Mouse (Mus musculus) granulocyte monocyte progenitor cell, adult 5-6 weeks (primary cell): ENCODE measurements around the gene Sox14. TPM values are rescaled to one million over a fixed set of nuclear protein-coding genes. Genes with fewer than 3 reads are reported as not detected.
A peak's percentile ranks its signal among the peaks of the same experiment; 100 is the strongest.

Experiments
- ATAC-seq: replicated peaks from 2 replicates; pipeline ENCODE4 v1.8.0; 2016; ENCODE audit warnings: mild to moderate bottlenecking, moderate TSS enrichment, inconsistent platforms; ENCODE audit not compliant: poor library complexity, severe bottlenecking
- total RNA-seq, 2 experiments: library from RNA; stranded (forward) in 1 of 2; stranded (reverse) in 1 of 2; fragments of 200-712, 200-1000 nt in 1 of 2; fragments of >200 nt in 1 of 2; fragmentation: Nextera tagmentation in 1 of 2; gene quantifications; 2 replicates each; pipeline ENCODE4 v1.2.3; 2014 to 2017

Gene Sox14
- total RNA-seq (2014; fragmentation: Nextera tagmentation) (not detected in 2 replicates), total RNA-seq (2017) (not detected in 2 replicates)

- no peak for ATAC-seq
These were observed at the start of gene Sox14 for GRCm38 (mm10) chr9:99875618-99876372. Gene Sox14, minus strand, starts transcription at chr9:99876170.

GRCm38 (mm10) chr9:99879311-99879710, 3.3 kb upstream of the Sox14 start:
- no peak; the same call in 1 of the 2 replicates for ATAC-seq

DNA sequence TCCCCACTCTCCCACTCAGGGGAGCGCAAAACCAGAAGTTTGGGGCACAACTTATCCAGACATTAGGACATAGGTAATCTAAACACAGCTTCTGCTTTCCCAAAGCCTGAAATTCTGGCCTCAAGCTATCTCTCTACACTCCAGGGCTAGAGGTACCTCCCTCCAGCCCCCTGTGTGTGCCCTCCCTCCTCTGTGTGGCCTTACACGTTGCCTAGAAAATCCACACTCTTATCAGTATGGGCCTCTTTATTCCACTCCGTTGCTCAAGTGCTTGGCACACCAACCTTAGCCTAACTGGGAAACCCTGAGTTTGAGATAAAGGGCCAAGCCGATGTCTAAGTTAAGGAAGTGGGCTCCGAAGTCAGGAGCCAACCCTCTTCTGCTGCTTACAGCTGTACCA, 2.6 kb upstream of the Sox14 start:
- no peak for ATAC-seq

DNA sequence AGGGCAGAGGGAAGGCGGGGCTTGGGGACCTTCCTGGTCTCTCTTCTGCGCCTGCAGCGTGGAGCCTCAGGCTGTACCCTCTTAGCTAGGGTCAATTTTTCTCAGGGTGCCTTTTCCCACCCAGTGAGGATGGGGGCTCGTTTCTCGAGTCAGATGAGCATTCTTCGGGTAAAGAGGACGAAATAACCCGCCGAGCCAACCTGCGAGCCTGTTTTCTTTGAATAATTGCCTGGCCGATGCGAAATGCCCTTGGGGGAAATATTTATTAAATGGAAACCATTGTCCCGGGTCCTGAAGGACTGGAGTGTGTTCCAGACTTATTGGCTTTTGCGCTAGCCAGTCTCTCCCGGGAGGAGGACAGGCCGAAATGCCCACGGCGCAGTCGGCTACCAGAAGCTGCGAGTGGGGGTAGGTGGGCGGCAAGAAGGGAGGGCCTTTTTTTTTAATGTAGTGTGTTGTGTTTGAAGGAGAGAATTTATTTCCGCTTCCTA, 1.1 kb upstream of the Sox14 start:
- no peak for ATAC-seq

GRCm38 (mm10) chr9:99876373-99877055, 544 bp upstream of the Sox14 start:
- no peak for ATAC-seq

- ATAC-seq: no peak
These were observed 994 bp downstream of the Sox14 start for GRCm38 (mm10) chr9:99874735-99875617.

- no peak for ATAC-seq
These were observed 2.2 kb downstream of the Sox14 start for GRCm38 (mm10) chr9:99873721-99874120.

GRCm38 (mm10) chr9:99873116-99873620, 2.8 kb downstream of the Sox14 start:
- no peak for ATAC-seq

GRCm38 (mm10) chr9:99872204-99873115, 3.5 kb downstream of the Sox14 start:
- ATAC-seq: no peak

DNA sequence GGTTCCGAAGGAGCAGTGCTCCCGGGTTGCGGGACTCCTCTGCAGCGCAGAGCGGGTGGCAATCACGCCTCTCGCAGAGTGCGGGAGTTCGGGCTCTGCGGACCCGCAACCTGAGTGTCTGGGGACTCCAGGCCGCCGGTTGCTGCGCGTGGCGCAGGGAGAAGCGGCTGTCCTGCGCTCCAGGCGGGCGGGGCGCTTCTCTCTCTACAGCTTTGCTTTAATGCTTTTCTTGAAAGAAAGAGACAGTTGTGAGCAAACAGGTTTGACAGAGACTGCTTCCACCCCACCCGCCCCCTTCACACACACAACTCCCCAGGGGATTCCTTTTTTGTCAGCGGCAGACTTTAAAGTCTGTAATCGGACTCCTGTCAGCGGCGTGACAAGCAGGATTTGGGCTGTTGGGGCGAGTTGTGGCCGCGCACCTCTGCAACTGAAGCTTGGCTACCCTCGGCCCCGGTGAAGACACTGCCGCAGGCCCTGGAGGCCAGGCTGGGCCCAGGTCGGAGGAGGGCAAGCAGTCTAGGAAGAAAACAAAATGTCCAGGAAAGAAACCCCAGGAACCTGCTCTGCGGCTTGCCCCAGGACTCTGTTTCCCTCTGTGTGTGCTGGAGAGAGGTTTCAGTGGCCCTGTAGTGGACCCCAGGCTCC, 4.3 kb downstream of the Sox14 start:
- ATAC-seq: no peak

DNA sequence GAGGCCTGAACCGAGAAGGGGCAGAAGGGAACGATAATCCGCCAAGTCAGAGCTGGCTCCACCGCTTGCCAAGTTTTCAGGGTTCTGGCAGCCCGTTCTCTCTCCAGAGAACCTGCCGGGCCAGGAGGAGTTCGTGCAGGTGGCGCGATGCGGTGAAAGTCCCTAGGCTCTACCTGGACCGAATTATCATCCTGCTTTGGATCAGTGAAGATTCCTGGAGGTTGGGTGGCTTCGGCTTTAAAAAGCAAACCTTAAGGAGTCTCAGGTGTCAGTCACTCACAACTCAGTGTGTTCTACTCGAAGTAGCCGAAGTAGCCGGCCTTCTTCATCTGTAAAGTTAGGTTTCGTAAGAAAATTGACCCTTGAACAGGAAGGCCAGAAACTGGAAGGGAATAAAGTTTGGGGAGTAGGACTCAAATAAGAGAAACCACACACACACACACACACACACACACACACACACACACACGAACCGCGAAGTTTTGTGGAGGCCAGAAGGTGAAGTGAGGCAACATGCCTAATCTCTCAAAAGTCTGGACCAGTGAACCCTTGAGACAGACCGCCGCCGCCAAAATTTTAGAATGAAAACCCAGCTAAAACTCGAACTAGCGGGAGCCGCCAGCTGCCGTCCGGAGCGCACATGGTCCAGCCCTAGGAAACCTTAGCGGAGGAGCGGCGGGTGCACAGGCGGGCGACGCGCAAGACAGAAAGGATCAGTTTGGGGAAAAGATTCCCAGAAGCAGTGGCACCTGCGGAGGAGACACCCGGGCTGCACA, 5.0 kb downstream of the Sox14 start:
- ATAC-seq: no peak

DNA sequence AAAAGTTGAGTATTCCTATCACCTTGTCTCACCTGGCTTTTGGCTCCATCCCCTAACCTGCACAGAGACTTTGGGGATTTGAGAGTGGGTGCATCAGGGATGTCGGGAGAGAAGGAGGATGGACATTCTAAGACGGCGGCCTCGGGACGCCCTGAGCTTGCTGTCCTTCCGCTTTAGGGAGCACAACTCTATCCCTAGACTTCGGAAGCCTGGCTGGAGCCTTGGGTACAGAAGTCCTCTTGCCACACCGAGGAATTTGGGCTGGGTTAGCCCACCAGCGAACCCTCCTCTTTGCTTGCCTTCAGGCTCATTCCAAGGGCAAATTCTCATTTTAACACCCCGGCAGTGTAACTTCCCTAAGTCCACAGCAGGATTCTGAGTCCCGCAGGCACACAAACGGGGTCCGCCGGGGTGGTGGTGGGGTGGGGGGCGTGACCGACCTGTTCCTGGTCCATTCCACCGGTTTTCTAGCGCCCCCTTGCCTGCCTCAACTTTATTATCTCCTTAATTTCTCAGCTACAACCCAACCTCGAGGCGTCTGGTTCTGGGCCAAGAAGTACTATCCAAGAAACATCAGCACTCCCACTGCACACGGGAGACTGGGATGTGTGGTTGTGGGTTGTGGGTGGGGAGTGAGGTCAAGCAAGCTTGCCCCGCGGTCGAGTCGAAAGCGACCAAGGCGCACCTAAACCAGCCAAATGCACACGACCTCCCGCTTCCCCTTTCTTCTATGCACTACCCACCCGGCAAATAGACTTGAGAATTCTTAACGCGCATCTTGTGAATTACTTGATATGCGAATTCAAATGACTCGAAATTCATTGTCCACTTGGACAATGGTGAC, 5.8 kb downstream of the Sox14 start:
- ATAC-seq: peak; percentile 50

DNA sequence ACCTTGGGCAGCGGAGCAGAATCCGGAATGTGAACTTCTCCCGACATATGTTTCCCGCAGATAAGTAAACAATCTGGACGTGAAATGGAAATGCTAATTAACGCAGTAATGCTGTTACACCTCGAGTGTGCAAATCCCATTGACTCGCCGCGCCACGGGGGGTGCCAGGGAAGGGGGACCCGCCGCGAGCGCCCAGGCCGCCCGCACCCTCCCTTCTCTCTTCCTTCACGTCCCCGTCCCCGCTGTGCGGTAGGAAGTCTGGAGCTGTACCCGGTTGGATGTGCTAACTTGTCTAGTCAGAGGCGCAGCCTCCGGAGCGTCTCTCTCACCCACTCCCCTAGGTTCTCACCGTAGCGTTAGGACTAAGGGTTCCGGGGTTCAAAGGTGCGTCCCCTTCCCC, 6.7 kb downstream of the Sox14 start:
- ATAC-seq: no peak

GRCm38 (mm10) chr9:99868606-99869005, 7.4 kb downstream of the Sox14 start:
- ATAC-seq: peak; percentile 21; the same call in 1 of the 2 replicates

GRCm38 (mm10) chr9:99868054-99868453, 7.9 kb downstream of the Sox14 start:
- ATAC-seq: no peak

DNA sequence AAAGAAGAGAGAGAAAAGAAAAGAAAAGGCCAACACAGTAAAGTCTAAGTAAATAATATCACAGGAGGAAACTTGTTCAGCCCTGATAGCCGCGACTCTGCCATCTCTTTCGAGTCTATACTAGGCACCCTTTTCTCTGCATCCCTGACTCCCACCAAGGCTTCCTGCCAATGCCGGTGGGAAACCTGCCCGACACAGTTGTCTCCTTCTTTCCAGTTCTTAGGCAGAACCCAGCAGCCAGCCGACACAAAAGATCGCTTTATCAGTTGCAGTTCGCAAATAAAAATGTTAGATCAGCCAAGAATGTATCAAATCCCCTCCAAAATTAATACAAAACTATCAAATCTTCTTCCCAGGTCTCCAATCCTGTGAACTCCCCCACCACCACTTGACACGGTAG, 13.0 kb downstream of the Sox14 start:
- no peak for ATAC-seq

- no peak for ATAC-seq
These were observed 21.5 kb downstream of the Sox14 start for GRCm38 (mm10) chr9:99854486-99854885.
